ENCODE assay signal across 20 mouse cellular contexts in genomic region chr2:16749302-16749909, GRCm38 (mm10).
A peak's percentile ranks its signal among the peaks of the same experiment; 100 is the strongest.
DNase-seq lines count a peak whose midpoint lies in the region; ATAC-seq and TF ChIP-seq lines count a peak whose summit lies in the region.
"Had no signal": no experiment of that assay in that cellular context is flagged by ENCODE, and none has a peak within 500 bp of the region (broad histone marks: within the 10 kb centered on the region; RNA-seq: fewer than 3 reads in every experiment).

No protein-coding gene starts in this region.

- DNase-seq in hindbrain, embryonic 11.5 days (ENCODE audit: low spot score), result no peak
- DNase-seq in hindbrain, embryonic 10.5 days (ENCODE audit: low spot score), result no peak
- no peak for DNase-seq in midbrain, postnatal 0 days (ENCODE audit: low spot score)
- DNase-seq in midbrain, embryonic 10.5 days (ENCODE audit: low spot score), result no peak
- DNase-seq in spleen, postnatal 14 days (ENCODE audit: low spot score in 2 of 2), result no peak
- DNase-seq: adrenal gland, postnatal 25 days; cerebellum, adult 2 months; cerebellum, postnatal 10 days; embryo, embryonic 11 days; gastrocnemius, adult 2 months; gastrocnemius, postnatal 36 days; heart, adult 11 months; heart, postnatal 36 days had no signal

- H3K27ac ChIP-seq in hindbrain, embryonic 11.5 days (ENCODE audit: low read depth, low read length), result no peak overlapping the region
- no peak overlapping the region for H3K27ac ChIP-seq in hindbrain, embryonic 10.5 days
- no peak overlapping the region for H3K27ac ChIP-seq in midbrain, postnatal 0 days (ENCODE audit: low read depth, low read length)
- H3K27ac ChIP-seq in midbrain, embryonic 10.5 days (replicated peaks), result no peak overlapping the region
- 0 out of 2 replicates have a peak overlapping the region, but pooled peaks have one; percentile 35 for H3K27ac ChIP-seq in hindbrain, embryonic 13.5 days
- H3K27ac ChIP-seq in neural tube, embryonic 14.5 days (ENCODE audit: low read depth, low read length), result no peak overlapping the region
- H3K27ac ChIP-seq: embryonic facial prominence, embryonic 15.5 days; forebrain, embryonic 10.5 days; gastrocnemius, adult 2 months; heart, embryonic 13.5 days had no signal

- H3K9ac ChIP-seq in hindbrain, embryonic 11.5 days (ENCODE audit: low read depth, low read length), result no peak overlapping the region
- no peak overlapping the region for H3K9ac ChIP-seq in midbrain, postnatal 0 days (replicated peaks; ENCODE audit: low read length, poor library complexity, severe bottlenecking)
- no peak overlapping the region for H3K9ac ChIP-seq in hindbrain, embryonic 13.5 days
- H3K9ac ChIP-seq in neural tube, embryonic 14.5 days (replicated peaks; ENCODE audit: low read depth, low read length), result no peak overlapping the region
- H3K9ac ChIP-seq: embryonic facial prominence, embryonic 15.5 days; heart, embryonic 13.5 days had no signal

- no peaks in the 10 kb centered on the region for H3K27me3 ChIP-seq in hindbrain, embryonic 11.5 days (ENCODE audit: control insufficient read depth, insufficient read depth, low read length)
- H3K27me3 ChIP-seq in hindbrain, embryonic 10.5 days (ENCODE audit: insufficient read depth, poor library complexity, severe bottlenecking), result no peaks in the 10 kb centered on the region
- no peaks in the 10 kb centered on the region for H3K27me3 ChIP-seq in midbrain, postnatal 0 days (ENCODE audit: insufficient read depth, low read length)
- no peaks in the 10 kb centered on the region for H3K27me3 ChIP-seq in midbrain, embryonic 10.5 days (ENCODE audit: low read depth, poor library complexity, severe bottlenecking)
- H3K27me3 ChIP-seq in hindbrain, embryonic 13.5 days, result no peaks in the 10 kb centered on the region
- H3K27me3 ChIP-seq in neural tube, embryonic 14.5 days (ENCODE audit: control insufficient read depth, insufficient read depth, low read length), result no peaks in the 10 kb centered on the region
- H3K27me3 ChIP-seq: embryonic facial prominence, embryonic 15.5 days; heart, embryonic 13.5 days had no signal

- H3K4me1 ChIP-seq in hindbrain, embryonic 11.5 days (replicated peaks; ENCODE audit: control insufficient read depth, insufficient read depth, low read length), result no peaks in the 10 kb centered on the region
- H3K4me1 ChIP-seq in hindbrain, embryonic 10.5 days (replicated peaks), result no peaks in the 10 kb centered on the region
- H3K4me1 ChIP-seq in midbrain, postnatal 0 days (ENCODE audit: insufficient read depth, low read length), result no peaks in the 10 kb centered on the region
- no peaks in the 10 kb centered on the region for H3K4me1 ChIP-seq in midbrain, embryonic 10.5 days
- no peaks in the 10 kb centered on the region for H3K4me1 ChIP-seq in hindbrain, embryonic 13.5 days (replicated peaks)
- no peaks in the 10 kb centered on the region for H3K4me1 ChIP-seq in neural tube, embryonic 14.5 days (ENCODE audit: control insufficient read depth, insufficient read depth, low read length)
- H3K4me1 ChIP-seq: embryonic facial prominence, embryonic 15.5 days; forebrain, embryonic 10.5 days; heart, embryonic 13.5 days had no signal

- H3K36me3 ChIP-seq in hindbrain, embryonic 11.5 days (ENCODE audit: control insufficient read depth, insufficient read depth, low read length), result no peaks in the 10 kb centered on the region
- no peaks in the 10 kb centered on the region for H3K36me3 ChIP-seq in hindbrain, embryonic 10.5 days
- no peaks in the 10 kb centered on the region for H3K36me3 ChIP-seq in midbrain, postnatal 0 days (ENCODE audit: insufficient read depth, low read length)
- H3K36me3 ChIP-seq in midbrain, embryonic 10.5 days, result no peaks in the 10 kb centered on the region
- no peaks in the 10 kb centered on the region for H3K36me3 ChIP-seq in hindbrain, embryonic 13.5 days
- H3K36me3 ChIP-seq in neural tube, embryonic 14.5 days (ENCODE audit: control insufficient read depth, insufficient read depth, low read length), result no peaks in the 10 kb centered on the region
- H3K36me3 ChIP-seq: embryonic facial prominence, embryonic 15.5 days; forebrain, embryonic 10.5 days; heart, embryonic 13.5 days had no signal

- no peaks in the 10 kb centered on the region for H3K9me3 ChIP-seq in hindbrain, embryonic 11.5 days (ENCODE audit: control insufficient read depth, low read length)
- no peaks in the 10 kb centered on the region for H3K9me3 ChIP-seq in hindbrain, embryonic 10.5 days
- no peaks in the 10 kb centered on the region for H3K9me3 ChIP-seq in midbrain, postnatal 0 days (ENCODE audit: low read length)
- no peaks in the 10 kb centered on the region for H3K9me3 ChIP-seq in midbrain, embryonic 10.5 days (replicated peaks)
- no peaks in the 10 kb centered on the region for H3K9me3 ChIP-seq in hindbrain, embryonic 13.5 days
- no peaks in the 10 kb centered on the region for H3K9me3 ChIP-seq in neural tube, embryonic 14.5 days (ENCODE audit: control insufficient read depth, low read length)
- H3K9me3 ChIP-seq: embryonic facial prominence, embryonic 15.5 days; forebrain, embryonic 10.5 days; heart, embryonic 13.5 days had no signal

- H3K4me2 ChIP-seq in hindbrain, embryonic 11.5 days (replicated peaks; ENCODE audit: low read depth, low read length), result no peak overlapping the region
- no peak overlapping the region for H3K4me2 ChIP-seq in midbrain, postnatal 0 days (ENCODE audit: low read depth, low read length, poor library complexity, severe bottlenecking)
- H3K4me2 ChIP-seq in hindbrain, embryonic 13.5 days, result no peak overlapping the region
- H3K4me2 ChIP-seq in neural tube, embryonic 14.5 days (ENCODE audit: low read depth, low read length), result no peak overlapping the region
- H3K4me2 ChIP-seq: embryonic facial prominence, embryonic 15.5 days; heart, embryonic 13.5 days had no signal

- 80% methylated on average over 4 of the region's 4 CpGs for WGBS in hindbrain, embryonic 11.5 days
- WGBS in hindbrain, embryonic 10.5 days, result 85% methylated on average over 4 of the region's 4 CpGs
- 69% methylated on average over 4 of the region's 4 CpGs for WGBS in midbrain, postnatal 0 days
- WGBS in midbrain, embryonic 10.5 days, result 87% methylated on average over 4 of the region's 4 CpGs
- WGBS in hindbrain, embryonic 13.5 days, result 62% methylated on average over 4 of the region's 4 CpGs
- 62% methylated on average over 4 of the region's 4 CpGs for WGBS in neural tube, embryonic 14.5 days

- no peak overlapping the region for H3K4me3 ChIP-seq in hindbrain, embryonic 11.5 days (ENCODE audit: low read depth, low read length)
- no peak overlapping the region for H3K4me3 ChIP-seq in hindbrain, embryonic 10.5 days
- no peak overlapping the region for H3K4me3 ChIP-seq in midbrain, postnatal 0 days (ENCODE audit: low read depth, low read length)
- H3K4me3 ChIP-seq in midbrain, embryonic 10.5 days, result no peak overlapping the region
- no peak overlapping the region for H3K4me3 ChIP-seq in hindbrain, embryonic 13.5 days
- H3K4me3 ChIP-seq in neural tube, embryonic 14.5 days (ENCODE audit: low read depth, low read length), result no peak overlapping the region
- H3K4me3 ChIP-seq: embryonic facial prominence, embryonic 15.5 days; erythroblast, embryonic 14.5 days; forebrain, embryonic 10.5 days; gastrocnemius, adult 2 months; heart, embryonic 13.5 days had no signal

- TF ChIP-seq CTCF in midbrain, postnatal 0 days (IDR thresholded peaks at IDR 0.05), result no peak

- peak; percentile 27 for ATAC-seq in hindbrain, embryonic 11.5 days (ENCODE audit: low FRiP score)
- 0 out of 2 replicates have a peak, but pooled peaks have one; percentile 27 for ATAC-seq in midbrain, postnatal 0 days (ENCODE audit: low FRiP score)
- peak; percentile 80 for ATAC-seq in hindbrain, embryonic 13.5 days (ENCODE audit: low FRiP score)
- ATAC-seq in neural tube, embryonic 14.5 days (ENCODE audit: low read depth), result peak; percentile 85
- ATAC-seq: forebrain, embryonic 14.5 days had no signal

Comparison
In these comparisons a context has a peak if more than half of its experiments do, and no peak if none do; other contexts are left out.
1. ATAC-seq: peak in every context shown above with its lines; median percentile 85 in neural tube, embryonic 14.5 days; 80 in hindbrain, embryonic 13.5 days; 27 in hindbrain, embryonic 11.5 days; 27 in midbrain, postnatal 0 days.